31 mouse cellular contexts compared by ENCODE assay signal in the genomic region with DNA sequence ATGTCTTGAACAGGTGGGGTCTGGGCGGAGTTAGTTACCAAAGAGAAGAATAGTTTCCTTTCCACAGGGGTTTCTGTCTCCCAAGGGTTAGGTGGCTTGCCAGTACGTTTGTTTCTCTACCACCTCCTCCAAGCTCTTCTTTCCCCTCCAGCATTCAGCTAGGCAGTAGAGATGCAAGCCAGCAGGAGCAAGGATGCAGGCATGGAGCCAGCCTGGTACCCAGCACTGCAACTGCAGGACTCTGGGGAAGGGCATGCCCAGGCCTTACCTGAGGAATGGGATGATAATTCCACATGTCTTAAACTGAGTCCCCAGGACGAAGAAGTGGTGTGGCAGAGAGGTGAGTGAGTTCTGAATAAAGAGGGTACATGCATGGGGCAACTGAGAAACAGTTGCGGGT. TPM values are rescaled to one million over a fixed set of nuclear protein-coding genes. Genes with fewer than 3 reads are reported as not detected.
"Had no signal": no experiment of that assay in that cellular context is flagged by ENCODE, and none has a peak within 500 bp of the region (broad histone marks: within the 10 kb centered on the region; RNA-seq: fewer than 3 reads in every experiment).

No protein-coding gene starts in this region.

- H3K27ac ChIP-seq: heart, embryonic 13.5 days; heart, embryonic 15.5 days; hindbrain, embryonic 10.5 days; hindbrain, embryonic 12.5 days; hindbrain, embryonic 13.5 days; hindbrain, embryonic 14.5 days; hindbrain, embryonic 15.5 days; hindbrain, postnatal 0 days; intestine, embryonic 15.5 days; kidney, embryonic 15.5 days; kidney, postnatal 0 days; layer of hippocampus, adult 2 months had no signal

- H3K4me3 ChIP-seq: heart, embryonic 12.5 days; heart, embryonic 13.5 days; heart, embryonic 15.5 days; hindbrain, embryonic 10.5 days; hindbrain, embryonic 12.5 days; hindbrain, embryonic 13.5 days; hindbrain, embryonic 15.5 days; intestine, embryonic 15.5 days; kidney, embryonic 15.5 days; layer of hippocampus, adult 2 months had no signal

- DNase-seq: heart, postnatal 10 days; heart, postnatal 14 days; heart, postnatal 36 days; heart, postnatal 4 days; kidney, adult 11 months; kidney, adult 18-20 months; kidney, adult 2 months; kidney, adult 8-10 months; kidney, adult 9 months; kidney, postnatal 10 days; kidney, postnatal 14 days; kidney, postnatal 25 days; kidney, postnatal 36 days; kidney, postnatal 4 days; layer of hippocampus, adult 9-11 months; layer of hippocampus, postnatal 36 days had no signal

RNA-seq across cellular contexts. Expression of a gene that starts 12.2 kb away (rescaled TPM):
- total RNA-seq: heart, postnatal 10 days; heart, postnatal 14 days; heart, postnatal 25 days; heart, postnatal 36 days; heart, postnatal 4 days; hematopoietic stem cell, adult 5-6 weeks had no signal
